Mouse (Mus musculus) neural tube, embryonic 12.5 days (tissue): ENCODE data around the gene Gjb6. TPM values are rescaled to one million over a fixed set of nuclear protein-coding genes. Genes with fewer than 3 reads are reported as not detected.
A peak's percentile ranks its signal among the peaks of the same experiment; 100 is the strongest.

ENCODE experiments used
- ATAC-seq: fragments of 200-750 bp; cut with Nextera tagmentation; 2 replicates; pipeline ENCODE4 v1.8.0; 2017; ENCODE audit warnings: low read depth, mild to moderate bottlenecking, moderate TSS enrichment, moderate library complexity; ENCODE audit not compliant: low FRiP score
- H3K27ac ChIP-seq: fragments of 300-500 bp; sonication (generic); 2 replicates; pipeline ENCODE4 v1.5.1; 2016
- H3K27me3 ChIP-seq: fragments of 300-500 bp; sonication (generic); replicated peaks from 2 replicates; pipeline ENCODE4 v1.6.1; 2016; ENCODE audit warnings: mild to moderate bottlenecking
- H3K36me3 ChIP-seq: fragments of 300-500 bp; sonication (generic); 2 replicates; pipeline ENCODE4 v1.6.1; 2016; ENCODE audit warnings: mild to moderate bottlenecking
- H3K4me1 ChIP-seq: fragments of 300-500 bp; sonication (generic); 2 replicates; pipeline ENCODE4 v1.6.1; 2016
- H3K4me2 ChIP-seq: fragments of 300-500 bp; sonication (generic); replicated peaks from 2 replicates; pipeline ENCODE4 v1.6.1; 2016; ENCODE audit warnings: mild to moderate bottlenecking
- H3K4me3 ChIP-seq: fragments of 300-500 bp; sonication (generic); 2 replicates; pipeline ENCODE4 v1.5.1; 2016
- H3K9ac ChIP-seq: fragments of 300-500 bp; sonication (generic); 2 replicates; pipeline ENCODE4 v1.6.1; 2016; ENCODE audit warnings: mild to moderate bottlenecking
- H3K9me3 ChIP-seq: fragments of 300-500 bp; sonication (generic); 2 replicates; pipeline ENCODE4 v1.6.1; 2016; ENCODE audit warnings: mild to moderate bottlenecking
- WGBS: fragments of 180-500 bp; shearing (Covaris S2); methylation state at CpG from one replicate; pipeline ENCODE4 v1.1.7; 2016; 5-methylcytosine and 5-hydroxymethylcytosine counted together
- polyA plus RNA-seq: library from polyadenylated mRNA; unstranded; fragments of >200 nt; fragmentation: Nextera tagmentation; extraction: Ambion mirVana; gene quantifications from 2 replicates; pipeline ENCODE4 v1.2.1, GENCODE M21; 2016

Gjb6 gene
- polyA plus RNA-seq, 1 experiment from 2014 or later = 9.5 TPM

- H3K4me2 ChIP-seq = no peak overlapping the region
- peaks cover 55% of the 10 kb centered on the region for H3K27me3 ChIP-seq
- ATAC-seq = no peak
- no peaks in the 10 kb centered on the region for H3K9me3 ChIP-seq
- WGBS = 78% methylated on average over 8 of the region's 8 CpGs
- H3K4me3 ChIP-seq = no peak overlapping the region
- H3K9ac ChIP-seq = no peak overlapping the region
- H3K36me3 ChIP-seq = no peaks in the 10 kb centered on the region
- peaks cover 17% of the 10 kb centered on the region for H3K4me1 ChIP-seq
- H3K27ac ChIP-seq = no peak overlapping the region
Observed at GRCm38 (mm10) chr14:57107091-57107490, 26.3 kb downstream of the Gjb6 start.

- H3K36me3 ChIP-seq = no peaks in the 10 kb centered on the region
- H3K4me3 ChIP-seq = no peak overlapping the region
- H3K9me3 ChIP-seq = no peaks in the 10 kb centered on the region
- H3K4me2 ChIP-seq = no peak overlapping the region
- H3K4me1 ChIP-seq = peaks cover 17% of the 10 kb centered on the region
- no peak for ATAC-seq
- H3K27me3 ChIP-seq = peaks cover 61% of the 10 kb centered on the region
- H3K27ac ChIP-seq = no peak overlapping the region
- H3K9ac ChIP-seq = no peak overlapping the region
- WGBS = 45% methylated on average over 11 of the region's 11 CpGs
Observed at GRCm38 (mm10) chr14:57105721-57106120, 27.7 kb downstream of the Gjb6 start.

- no peak overlapping the region for H3K27ac ChIP-seq
- no peak for ATAC-seq
- H3K36me3 ChIP-seq = no peaks in the 10 kb centered on the region
- H3K9me3 ChIP-seq = no peaks in the 10 kb centered on the region
- H3K4me2 ChIP-seq = peak overlapping the region; percentile 100
- H3K27me3 ChIP-seq = peaks cover 61% of the 10 kb centered on the region
- H3K4me3 ChIP-seq = 0 out of 2 replicates have a peak overlapping the region, but pooled peaks have one; percentile 60
- peaks cover 17% of the 10 kb centered on the region for H3K4me1 ChIP-seq
- WGBS = 10% methylated on average over 14 of the region's 14 CpGs
- H3K9ac ChIP-seq = no peak overlapping the region
Observed at GRCm38 (mm10) chr14:57105111-57105510, 28.3 kb downstream of the Gjb6 start.

DNA sequence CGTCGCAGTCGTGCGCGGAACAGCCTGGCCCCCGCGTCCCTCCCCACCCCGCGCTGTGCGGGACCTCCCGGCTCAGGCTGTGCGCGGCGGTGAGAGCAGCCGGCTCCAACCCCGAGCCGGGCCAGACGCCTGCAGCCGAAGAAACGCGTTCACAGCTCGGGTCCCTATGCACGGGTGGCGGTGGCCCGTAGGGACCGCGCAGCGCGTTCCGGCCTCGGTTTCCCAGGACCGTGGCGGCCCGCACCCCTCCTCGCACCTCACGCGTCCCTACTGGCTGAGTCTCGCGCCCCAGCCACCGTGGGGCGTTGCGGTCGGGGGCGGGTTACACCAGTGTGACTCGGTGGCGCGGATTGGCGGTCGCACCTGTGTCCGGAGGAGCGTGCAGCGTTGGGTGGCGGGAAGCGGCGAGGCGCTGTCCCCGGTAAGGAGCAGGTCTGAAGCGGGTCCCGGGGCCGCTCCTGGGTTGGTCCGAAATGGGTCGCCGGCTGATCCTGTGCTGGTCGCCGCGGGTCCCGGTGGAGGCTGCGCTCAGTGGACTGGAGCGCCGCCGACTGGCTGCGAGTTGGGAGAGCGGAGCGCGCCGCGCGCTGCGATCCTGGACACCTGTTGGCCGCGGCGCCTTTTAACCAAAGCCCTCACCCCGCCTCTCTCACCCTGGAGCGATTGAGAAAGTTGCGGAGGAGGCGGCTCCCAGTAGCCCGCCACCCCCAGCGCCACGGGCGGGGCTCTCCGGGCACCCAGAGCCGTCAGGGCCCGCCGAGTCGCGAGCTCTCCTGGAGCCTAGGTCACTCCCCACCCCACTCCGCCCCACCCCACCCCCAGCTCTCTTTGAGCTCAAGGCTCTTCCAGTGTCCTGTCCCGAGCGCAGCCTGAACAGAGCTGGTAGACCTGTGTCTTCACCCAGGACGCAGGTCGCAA lies 29.0 kb downstream of the Gjb6 start, which contains the start of gene Gjb2:
Gene Gjb2, minus strand, starts transcription at position 597 of the 918 bp plus-strand sequence.
- peaks cover 61% of the 10 kb centered on the region for H3K27me3 ChIP-seq
- H3K9ac ChIP-seq = peak within 1 kb of the TSS; percentile 51
- no peak within 1 kb of the TSS for H3K27ac ChIP-seq
- ATAC-seq = peak; percentile 73
- under 1% methylated on average over 101 of the region's 101 CpGs for WGBS
- peak within 1 kb of the TSS; percentile 100 for H3K4me2 ChIP-seq
- H3K9me3 ChIP-seq = no peaks in the 10 kb centered on the region
- peak within 1 kb of the TSS; percentile 60 for H3K4me3 ChIP-seq
- peaks cover 17% of the 10 kb centered on the region for H3K4me1 ChIP-seq
- no peaks in the 10 kb centered on the region for H3K36me3 ChIP-seq

DNA sequence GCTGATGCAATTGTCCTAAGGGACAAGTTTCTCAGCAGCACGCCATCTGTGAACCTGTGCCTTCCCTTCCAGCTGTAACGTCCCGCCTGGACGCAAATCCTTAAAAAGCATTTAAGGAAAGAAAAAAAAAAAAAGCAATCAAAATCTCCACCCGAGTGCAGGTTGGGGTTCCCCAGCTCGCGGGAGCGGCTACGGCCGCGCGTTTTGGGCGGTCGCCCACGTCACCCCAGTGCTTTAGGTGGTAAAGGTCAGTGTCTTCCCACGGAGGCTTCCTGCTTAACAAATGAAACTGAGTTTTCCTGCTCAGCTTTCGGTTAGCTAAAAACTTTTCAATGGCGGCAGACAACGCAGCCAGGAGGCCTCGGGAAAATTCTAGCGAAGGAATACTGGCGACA lies 29.7 kb downstream of the Gjb6 start:
- Histone ChIP-seq H3K9me3 (no peaks in the 10 kb centered on the region), H3K4me1 (peaks cover 17% of the 10 kb centered on the region), H3K27ac (no peak overlapping the region), H3K27me3 (peaks cover 61% of the 10 kb centered on the region), H3K4me3 (peak overlapping the region; percentile 60), H3K4me2 (peak overlapping the region; percentile 100), H3K9ac (peak overlapping the region; percentile 51), H3K36me3 (no peaks in the 10 kb centered on the region)
- 1% methylated on average over 22 of the region's 22 CpGs for WGBS
- ATAC-seq = no peak

- Histone ChIP-seq H3K9me3 (no peaks in the 10 kb centered on the region), H3K4me2 (no peak overlapping the region), H3K27me3 (peaks cover 61% of the 10 kb centered on the region), H3K36me3 (no peaks in the 10 kb centered on the region), H3K4me3 (0 out of 2 replicates have a peak overlapping the region, but pooled peaks have one; percentile 60), H3K27ac (no peak overlapping the region), H3K4me1 (peaks cover 17% of the 10 kb centered on the region), H3K9ac (no peak overlapping the region)
- no peak for ATAC-seq
- WGBS = 55% methylated on average over 6 of the region's 6 CpGs
Observed at GRCm38 (mm10) chr14:57103121-57103520, 30.3 kb downstream of the Gjb6 start.

- H3K4me3 ChIP-seq = no peak overlapping the region
- no peak overlapping the region for H3K27ac ChIP-seq
- H3K4me2 ChIP-seq = no peak overlapping the region
- peaks cover 17% of the 10 kb centered on the region for H3K4me1 ChIP-seq
- no peak overlapping the region for H3K9ac ChIP-seq
- H3K36me3 ChIP-seq = no peaks in the 10 kb centered on the region
- ATAC-seq = no peak
- no peaks in the 10 kb centered on the region for H3K9me3 ChIP-seq
- H3K27me3 ChIP-seq = peaks cover 51% of the 10 kb centered on the region
- 83% methylated on average over 7 of the region's 7 CpGs for WGBS
Observed at GRCm38 (mm10) chr14:57101623-57102022, 31.8 kb downstream of the Gjb6 start.

DNA sequence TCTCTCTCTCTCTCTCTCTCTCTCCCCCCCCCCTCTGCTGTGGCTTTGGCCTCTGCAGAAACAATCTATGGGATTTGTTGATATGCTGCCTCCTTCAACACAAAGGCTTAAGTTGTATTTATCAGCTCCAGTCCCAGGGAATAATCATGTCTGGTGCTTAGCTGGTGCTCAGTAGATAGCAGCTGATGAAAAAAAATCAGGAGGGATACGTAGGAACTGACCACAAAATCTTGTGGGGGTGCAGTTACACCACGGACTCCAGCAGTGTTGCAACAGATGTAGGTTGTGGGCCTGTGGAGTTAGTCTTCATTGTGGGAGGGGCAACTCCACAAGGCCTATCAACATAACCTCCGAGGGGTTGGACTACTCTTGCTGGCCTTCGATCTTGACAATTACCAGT lies 37.6 kb downstream of the Gjb6 start:
- no peak overlapping the region for H3K4me3 ChIP-seq
- no peak overlapping the region for H3K9ac ChIP-seq
- H3K4me1 ChIP-seq = no peaks in the 10 kb centered on the region
- H3K27ac ChIP-seq = no peak overlapping the region
- no peaks in the 10 kb centered on the region for H3K36me3 ChIP-seq
- no peak overlapping the region for H3K4me2 ChIP-seq
- H3K9me3 ChIP-seq = no peaks in the 10 kb centered on the region
- H3K27me3 ChIP-seq = no peaks in the 10 kb centered on the region
- 81% methylated on average over 4 of the region's 4 CpGs for WGBS
- ATAC-seq = no peak

DNA sequence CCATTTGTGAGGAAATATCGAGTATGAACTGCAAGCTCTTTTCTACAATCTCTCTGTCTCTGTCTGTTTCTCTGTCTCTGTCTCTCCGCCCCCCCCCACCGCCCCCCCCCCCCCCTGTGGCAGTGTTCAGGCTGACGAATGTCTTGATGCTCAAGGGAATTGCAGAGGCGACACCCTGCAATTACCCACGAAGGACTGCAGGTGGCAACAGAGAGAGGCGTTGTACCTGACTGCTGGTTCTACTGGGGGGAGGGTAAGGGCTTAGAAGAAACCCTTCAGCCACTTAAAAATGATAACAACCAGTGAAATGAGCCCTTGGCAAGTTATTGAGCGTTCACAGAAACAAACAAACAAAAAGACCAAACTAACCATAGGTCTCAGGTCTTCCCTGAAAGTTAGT lies 40.4 kb downstream of the Gjb6 start:
- Histone ChIP-seq H3K36me3 (no peaks in the 10 kb centered on the region), H3K4me3 (no peak overlapping the region), H3K27me3 (no peaks in the 10 kb centered on the region), H3K27ac (no peak overlapping the region), H3K4me1 (no peaks in the 10 kb centered on the region), H3K4me2 (no peak overlapping the region), H3K9ac (no peak overlapping the region), H3K9me3 (no peaks in the 10 kb centered on the region)
- 9% methylated on average over 8 of the region's 8 CpGs for WGBS
- no peak for ATAC-seq

- no peaks in the 10 kb centered on the region for H3K27me3 ChIP-seq
- WGBS = 56% methylated on average over 2 of the region's 2 CpGs
- H3K4me2 ChIP-seq = no peak overlapping the region
- no peak overlapping the region for H3K27ac ChIP-seq
- H3K4me1 ChIP-seq = no peaks in the 10 kb centered on the region
- H3K4me3 ChIP-seq = no peak overlapping the region
- no peaks in the 10 kb centered on the region for H3K9me3 ChIP-seq
- no peak overlapping the region for H3K9ac ChIP-seq
- H3K36me3 ChIP-seq = no peaks in the 10 kb centered on the region
- no peak for ATAC-seq
Observed at GRCm38 (mm10) chr14:57090001-57090400, 43.4 kb downstream of the Gjb6 start.

DNA sequence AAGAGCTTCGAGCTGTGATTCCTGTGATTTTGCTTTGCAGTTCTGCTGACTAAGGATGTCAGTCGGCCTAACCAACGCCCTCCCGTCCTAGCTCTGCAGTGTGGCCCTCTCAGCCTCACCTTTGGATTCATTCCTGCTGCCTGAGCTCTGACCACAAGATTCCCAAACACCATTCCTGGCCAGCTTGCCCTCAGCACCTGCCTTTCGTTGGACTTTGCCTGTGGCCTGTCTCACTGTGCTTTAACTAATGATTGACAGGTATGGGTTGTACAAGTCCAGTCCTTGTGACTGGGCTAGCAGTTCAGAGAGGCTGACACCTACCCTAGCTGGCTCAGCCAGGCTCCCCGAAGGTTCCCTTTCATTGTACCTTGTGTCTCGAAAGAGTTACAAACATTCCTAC lies 44.3 kb downstream of the Gjb6 start:
- Histone ChIP-seq H3K36me3 (no peaks in the 10 kb centered on the region), H3K9ac (no peak overlapping the region), H3K4me3 (no peak overlapping the region), H3K4me1 (no peaks in the 10 kb centered on the region), H3K9me3 (no peaks in the 10 kb centered on the region), H3K27ac (no peak overlapping the region), H3K4me2 (no peak overlapping the region), H3K27me3 (no peaks in the 10 kb centered on the region)
- WGBS = 88% methylated on average over 7 of the region's 7 CpGs
- no peak for ATAC-seq

DNA sequence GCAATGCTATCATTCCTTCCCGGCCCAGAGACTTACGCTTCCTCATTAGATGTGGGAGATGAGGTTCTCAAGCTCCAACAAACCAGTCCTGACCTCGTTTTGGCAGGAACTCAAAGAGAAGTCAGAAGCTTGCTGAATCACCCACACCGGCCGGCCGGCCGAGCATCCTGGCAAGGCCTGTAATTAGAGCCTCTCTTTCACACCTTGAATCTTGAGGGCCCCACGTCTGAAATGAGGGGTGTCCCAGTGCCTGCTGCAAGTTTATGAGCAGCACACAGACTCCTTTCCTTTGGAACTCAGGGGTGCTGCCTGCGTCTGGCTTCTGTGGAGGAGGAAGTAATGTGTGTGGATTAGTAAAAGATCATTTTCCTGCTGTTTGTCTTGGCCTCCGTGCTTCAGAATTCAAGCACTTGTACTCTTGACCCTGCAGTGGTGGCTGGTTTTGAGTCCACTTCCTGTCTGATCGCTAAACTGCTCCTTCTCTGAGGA lies 49.2 kb downstream of the Gjb6 start:
- Histone ChIP-seq H3K27me3 (no peaks in the 10 kb centered on the region), H3K4me3 (no peak overlapping the region), H3K4me2 (no peak overlapping the region), H3K9ac (no peak overlapping the region), H3K9me3 (no peaks in the 10 kb centered on the region), H3K27ac (no peak overlapping the region), H3K4me1 (no peaks in the 10 kb centered on the region), H3K36me3 (no peaks in the 10 kb centered on the region)
- whole genome bisulfite sequencing = 71% methylated on average over 11 of the region's 11 CpGs
- no peak for ATAC-seq
